Mouse (Mus musculus): ENCODE results near the gene Zfp106. TPM values are rescaled to one million over a fixed set of nuclear protein-coding genes. Genes with fewer than 3 reads are reported as not detected.
"Not testable (repeated sequence)": the region's sequence is repeated elsewhere in the genome, so short reads cannot be mapped to it uniquely, and the experiment has no call there.

Zfp106 gene
- total RNA-seq (2017), result 174 and 184 TPM in 2 replicates

GRCm38 (mm10) chr2:120563235-120563990 is at the start of gene Zfp106:
TSS of gene Zfp106 (minus strand) at chr2:120563843.
- ATAC-seq (ENCODE audit: extremely low read depth, insufficient number of reproducible peaks, low FRiP score, poor library complexity, severe bottlenecking), result peak; percentile 81

GRCm38 (mm10) chr2:120608830-120609723 is 45.4 kb upstream of the Zfp106 start, which contains the start of the genes Haus2 and Lrrc57:
TSS of gene Haus2 (plus strand) at chr2:120609383.
TSS of gene Lrrc57 (minus strand) at chr2:120609520.
- ATAC-seq (ENCODE audit: extremely low read depth, insufficient number of reproducible peaks, low FRiP score, poor library complexity, severe bottlenecking), result peak; percentile 90

DNA sequence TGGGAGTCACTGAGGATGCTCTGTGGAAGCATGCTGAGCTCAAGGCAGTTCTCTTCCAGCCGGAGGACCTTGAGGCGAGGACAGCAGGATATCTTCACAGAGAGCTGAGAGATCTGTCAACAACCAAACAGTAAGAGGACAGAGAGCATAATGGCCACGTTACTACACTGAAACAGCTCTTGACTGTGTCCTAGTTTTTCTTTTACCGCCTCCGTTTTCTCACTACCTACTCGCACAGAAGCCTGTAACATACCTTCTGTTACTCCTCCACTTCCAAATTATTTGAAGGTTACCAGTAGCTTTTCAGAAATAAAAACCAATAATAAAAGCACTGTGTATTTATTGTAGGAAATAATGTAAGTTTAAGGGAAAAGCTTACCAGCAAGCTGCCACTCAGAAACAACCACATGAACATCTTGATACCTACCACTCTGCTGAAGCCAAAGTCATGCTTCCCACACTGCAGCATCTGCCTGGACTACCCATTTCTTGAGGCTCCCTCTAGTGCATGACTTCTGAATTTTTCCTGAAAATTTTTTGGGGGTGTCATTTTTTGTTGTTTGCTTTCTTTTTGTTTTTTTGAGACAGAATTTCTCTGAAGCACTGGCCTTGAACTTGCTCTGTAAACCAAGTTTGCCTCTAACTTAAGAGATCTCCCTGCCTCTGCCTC is 42.5 kb upstream of the Zfp106 start:
- no peak for ATAC-seq (ENCODE audit: extremely low read depth, insufficient number of reproducible peaks, low FRiP score, poor library complexity, severe bottlenecking)

- no peak for ATAC-seq (ENCODE audit: extremely low read depth, insufficient number of reproducible peaks, low FRiP score, poor library complexity, severe bottlenecking)
Observed at GRCm38 (mm10) chr2:120599506-120599905, 35.9 kb upstream of the Zfp106 start.

DNA sequence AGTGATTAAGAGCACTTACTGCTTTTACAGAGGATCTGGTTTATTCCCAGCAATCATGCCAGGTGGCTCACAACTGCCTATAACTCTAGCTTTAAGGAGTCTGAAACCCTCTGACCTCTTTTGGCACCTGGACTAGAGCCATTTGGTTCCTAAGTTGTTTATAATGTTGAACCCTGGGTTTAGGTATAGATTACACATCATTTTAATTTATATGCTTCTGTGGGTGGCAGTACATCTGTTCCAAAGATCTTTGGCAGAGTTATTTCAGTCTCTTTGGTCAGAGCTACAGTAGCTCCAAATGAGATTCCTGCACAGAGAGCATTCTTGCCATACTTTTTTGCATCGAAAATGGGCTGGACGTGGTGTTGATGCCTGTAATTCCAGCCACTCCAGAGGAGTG is 34.1 kb upstream of the Zfp106 start:
- no peak for ATAC-seq (ENCODE audit: extremely low read depth, insufficient number of reproducible peaks, low FRiP score, poor library complexity, severe bottlenecking)

DNA sequence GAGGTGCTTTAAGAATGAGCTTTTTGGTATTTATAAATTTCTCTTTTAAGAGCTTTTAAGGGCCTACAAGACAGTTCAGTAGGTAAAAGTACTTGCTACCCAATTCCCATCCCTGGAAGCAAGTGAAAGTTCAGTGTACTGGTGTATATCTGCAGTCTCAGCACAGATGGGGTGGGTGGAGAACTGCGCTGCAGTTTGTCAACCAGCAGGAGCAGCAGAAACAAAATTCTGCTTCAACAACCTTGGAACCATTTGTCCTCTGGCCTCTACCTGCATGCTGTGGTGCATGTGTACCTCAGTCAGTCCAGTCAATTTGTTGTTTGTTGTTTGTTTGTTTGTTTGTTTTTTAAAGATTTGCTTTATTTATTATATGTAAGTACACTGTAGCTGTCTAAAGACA is 28.6 kb upstream of the Zfp106 start:
- ATAC-seq (ENCODE audit: extremely low read depth, insufficient number of reproducible peaks, low FRiP score, poor library complexity, severe bottlenecking), result no peak

DNA sequence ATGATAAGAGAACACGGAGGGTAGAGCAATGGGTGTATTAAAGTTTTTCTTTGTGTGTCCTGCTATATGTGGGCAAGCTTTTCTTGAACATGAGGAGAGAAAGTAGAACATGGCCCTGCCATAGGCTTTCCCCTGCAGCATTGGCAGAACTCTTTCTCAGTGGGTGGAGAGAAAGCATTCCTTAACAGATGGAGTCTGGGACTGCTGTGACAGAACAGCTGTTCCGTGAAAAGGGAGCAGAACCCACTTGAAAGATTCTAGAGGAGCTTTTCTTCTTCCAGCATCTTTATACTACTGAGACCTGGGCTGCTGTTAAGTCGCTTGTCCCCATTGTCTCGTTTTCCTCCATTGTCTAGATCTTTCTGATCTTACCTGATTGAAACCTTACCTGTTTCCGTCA is 26.1 kb upstream of the Zfp106 start:
- no peak for ATAC-seq (ENCODE audit: extremely low read depth, insufficient number of reproducible peaks, low FRiP score, poor library complexity, severe bottlenecking)

- ATAC-seq (ENCODE audit: extremely low read depth, insufficient number of reproducible peaks, low FRiP score, poor library complexity, severe bottlenecking), result peak; percentile 96
Observed at GRCm38 (mm10) chr2:120578286-120578685, 14.6 kb upstream of the Zfp106 start.

- no peak for ATAC-seq (ENCODE audit: extremely low read depth, insufficient number of reproducible peaks, low FRiP score, poor library complexity, severe bottlenecking)
Observed at GRCm38 (mm10) chr2:120577799-120578198, 14.2 kb upstream of the Zfp106 start.

GRCm38 (mm10) chr2:120575978-120576377 is 12.3 kb upstream of the Zfp106 start:
- ATAC-seq (ENCODE audit: extremely low read depth, insufficient number of reproducible peaks, low FRiP score, poor library complexity, severe bottlenecking), result no peak

- no peak for ATAC-seq (ENCODE audit: extremely low read depth, insufficient number of reproducible peaks, low FRiP score, poor library complexity, severe bottlenecking)
Observed at GRCm38 (mm10) chr2:120575121-120575520, 11.5 kb upstream of the Zfp106 start.

DNA sequence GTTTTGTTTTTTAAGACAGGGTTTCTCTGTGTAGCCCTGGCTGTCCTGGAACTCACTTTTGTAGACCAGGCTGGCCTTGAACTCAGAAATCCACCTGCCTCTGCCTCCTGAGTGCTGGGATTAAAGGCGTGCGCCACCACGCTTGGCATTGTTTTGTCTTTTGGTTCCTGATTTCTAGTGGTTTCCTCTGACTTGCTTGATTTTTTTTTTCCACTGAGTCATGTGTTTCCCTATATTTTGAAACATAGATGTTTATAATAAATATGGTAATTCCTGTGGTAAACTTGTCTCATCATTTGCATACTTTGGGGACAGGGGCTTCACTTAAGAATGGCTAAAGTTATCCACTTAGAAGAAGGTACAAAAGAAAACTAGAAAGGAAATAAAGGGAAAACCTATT is 8.5 kb upstream of the Zfp106 start:
- not testable (repeated sequence) for ATAC-seq (ENCODE audit: extremely low read depth, insufficient number of reproducible peaks, low FRiP score, poor library complexity, severe bottlenecking)

DNA sequence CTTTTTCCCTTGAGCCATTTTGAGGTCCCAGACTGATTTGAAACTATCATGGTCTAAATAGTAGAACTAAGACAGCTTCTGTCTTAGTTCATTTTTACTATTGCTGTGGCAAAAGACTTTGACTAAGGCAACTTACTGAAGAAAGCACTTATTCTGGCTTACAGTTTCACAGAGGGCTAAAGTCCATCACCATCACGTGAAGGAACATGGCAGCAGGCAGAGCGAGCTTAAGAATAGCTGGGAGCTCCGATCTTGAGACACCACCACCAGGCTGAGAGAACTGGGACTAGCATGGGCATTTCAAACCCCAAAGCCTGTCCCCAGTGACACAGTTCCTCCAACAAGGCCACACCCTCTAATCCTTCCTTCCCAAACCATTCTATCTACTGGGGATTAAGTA is 7.4 kb upstream of the Zfp106 start:
- ATAC-seq (ENCODE audit: extremely low read depth, insufficient number of reproducible peaks, low FRiP score, poor library complexity, severe bottlenecking), result no peak

GRCm38 (mm10) chr2:120567798-120568320 is 4.2 kb upstream of the Zfp106 start:
- ATAC-seq (ENCODE audit: extremely low read depth, insufficient number of reproducible peaks, low FRiP score, poor library complexity, severe bottlenecking), result peak; percentile 15; the same call in 1 of the 2 replicates

- ATAC-seq (ENCODE audit: extremely low read depth, insufficient number of reproducible peaks, low FRiP score, poor library complexity, severe bottlenecking), result peak; percentile 61
Observed at GRCm38 (mm10) chr2:120566886-120567797, 3.5 kb upstream of the Zfp106 start, which contains the start of gene Snap23. TSS of gene Snap23 (plus strand) at chr2:120567671.

DNA sequence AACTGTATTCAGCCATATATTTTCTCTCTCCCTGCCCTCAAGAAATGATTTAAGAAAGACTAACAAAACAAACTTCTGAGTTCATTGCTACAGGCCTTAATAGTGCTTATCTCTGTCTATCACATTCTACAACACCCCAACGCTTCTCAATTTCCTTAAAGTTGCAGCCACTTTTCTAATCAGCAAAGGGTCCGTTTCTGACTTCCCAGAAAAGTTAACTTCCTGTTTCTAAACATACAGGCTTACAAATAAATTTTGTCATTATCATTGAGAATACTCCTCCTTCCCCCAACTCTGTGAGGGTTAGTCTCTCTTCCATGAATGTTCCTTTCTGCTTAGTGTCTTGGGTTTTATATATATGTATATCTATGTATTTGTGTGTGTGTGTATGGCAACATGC is 1.7 kb upstream of the Zfp106 start:
- ATAC-seq (ENCODE audit: extremely low read depth, insufficient number of reproducible peaks, low FRiP score, poor library complexity, severe bottlenecking), result no peak

GRCm38 (mm10) chr2:120564548-120565188 is 1.0 kb upstream of the Zfp106 start:
- ATAC-seq (ENCODE audit: extremely low read depth, insufficient number of reproducible peaks, low FRiP score, poor library complexity, severe bottlenecking), result not testable (repeated sequence)

- ATAC-seq (ENCODE audit: extremely low read depth, insufficient number of reproducible peaks, low FRiP score, poor library complexity, severe bottlenecking), result 0 out of 2 replicates have a peak, but pooled peaks have one; percentile 28
Observed at GRCm38 (mm10) chr2:120562859-120563234, 796 bp downstream of the Zfp106 start.

Data from neutrophil, adult 5-6 weeks (primary cell).